Mouse (Mus musculus): Measurements from ENCODE around the gene Hddc3. TPM values are rescaled to one million over a fixed set of nuclear protein-coding genes. Genes with fewer than 3 reads are reported as not detected.

Hddc3 gene
- polyA plus RNA-seq (2015; fragmentation: Nextera tagmentation; extraction: Ambion mirVana): 17.7 and 19.8 TPM in 2 replicates

GRCm38 (mm10) chr7:80342858-80343257 lies at the start of gene Hddc3:
TSS of gene Hddc3 (plus strand) at chr7:80343104.

GRCm38 (mm10) chr7:80294062-80294763 lies 48.7 kb upstream of the Hddc3 start, which contains the start of gene Prc1:
TSS of gene Prc1 (plus strand) at chr7:80294450.

GRCm38 (mm10) chr7:80324043-80324815 lies 18.7 kb upstream of the Hddc3 start, which contains the start of gene Rccd1:
TSS of gene Rccd1 (minus strand) at chr7:80324454.

GRCm38 (mm10) chr7:80340793-80341192 lies 2.1 kb upstream of the Hddc3 start, which contains the start of gene Unc45a:
TSS of gene Unc45a (minus strand) at chr7:80341005.

GRCm38 (mm10) chr7:80371041-80371751 lies 28.3 kb downstream of the Hddc3 start, which contains the start of gene Man2a2:
TSS of gene Man2a2 (minus strand) at chr7:80371375.

GRCm38 (mm10) chr7:80387633-80388543 lies 45.0 kb downstream of the Hddc3 start, which contains the start of gene Fes:
TSS of gene Fes (minus strand) at chr7:80387946.

Other genes with a start within 250 kb of the Hddc3 start
- 237 and 280 TPM in 2 replicates for gene Idh2, start 227.7 kb upstream of the Hddc3 start, polyA plus RNA-seq (2015; fragmentation: Nextera tagmentation; extraction: Ambion mirVana)
- 15.1 and 26.1 TPM in 2 replicates for gene Sema4b, start 156.3 kb upstream of the Hddc3 start, polyA plus RNA-seq (2015; fragmentation: Nextera tagmentation; extraction: Ambion mirVana)
- 69.0 and 96.2 TPM in 2 replicates for gene Cib1, start 110.3 kb upstream of the Hddc3 start, polyA plus RNA-seq (2015; fragmentation: Nextera tagmentation; extraction: Ambion mirVana)
- 3.1 and 3.8 TPM in 2 replicates for gene Gdpgp1, start 110.2 kb upstream of the Hddc3 start, polyA plus RNA-seq (2015; fragmentation: Nextera tagmentation; extraction: Ambion mirVana)
- 1.5 and 2.5 TPM in 2 replicates for gene Ttll13, start 96.7 kb upstream of the Hddc3 start, polyA plus RNA-seq (2015; fragmentation: Nextera tagmentation; extraction: Ambion mirVana)
- 58.0 and 82.2 TPM in 2 replicates for gene Ngrn, start 81.9 kb upstream of the Hddc3 start, polyA plus RNA-seq (2015; fragmentation: Nextera tagmentation; extraction: Ambion mirVana)
- gene Vps33b, start 73.5 kb upstream of the Hddc3 start, polyA plus RNA-seq (2015; fragmentation: Nextera tagmentation; extraction: Ambion mirVana): 7.8 and 11.2 TPM in 2 replicates
- gene Prc1, start 48.7 kb upstream of the Hddc3 start, polyA plus RNA-seq (2015; fragmentation: Nextera tagmentation; extraction: Ambion mirVana): 30.0 and 34.1 TPM in 2 replicates
- 3.2 and 6.4 TPM in 2 replicates for gene Rccd1, start 18.6 kb upstream of the Hddc3 start, polyA plus RNA-seq (2015; fragmentation: Nextera tagmentation; extraction: Ambion mirVana)
- 23.6 and 27.4 TPM in 2 replicates for gene Unc45a, start 2.1 kb upstream of the Hddc3 start, polyA plus RNA-seq (2015; fragmentation: Nextera tagmentation; extraction: Ambion mirVana)
- gene Man2a2, start 28.3 kb downstream of the Hddc3 start, polyA plus RNA-seq (2015; fragmentation: Nextera tagmentation; extraction: Ambion mirVana): 12.8 and 18.1 TPM in 2 replicates
- 6.0 and 7.7 TPM in 2 replicates for gene Fes, start 44.8 kb downstream of the Hddc3 start, polyA plus RNA-seq (2015; fragmentation: Nextera tagmentation; extraction: Ambion mirVana)
- 15.9 and 30.9 TPM in 2 replicates for gene Furin, start 62.3 kb downstream of the Hddc3 start, polyA plus RNA-seq (2015; fragmentation: Nextera tagmentation; extraction: Ambion mirVana)
- gene Blm, start 192.0 kb downstream of the Hddc3 start, polyA plus RNA-seq (2015; fragmentation: Nextera tagmentation; extraction: Ambion mirVana): 4.1 and 6.7 TPM in 2 replicates